Mouse (Mus musculus): ENCODE data around the gene Rasl11b. TPM values are rescaled to one million over a fixed set of nuclear protein-coding genes. Genes with fewer than 3 reads are reported as not detected.

Rasl11b gene
- polyA plus RNA-seq, 1 experiment, result 7.7 TPM

- no peak overlapping the region for H3K4me3 ChIP-seq (ENCODE audit: extremely low read depth, insufficient read depth, insufficient read length)
- no peaks in the 10 kb centered on the region for H3K36me3 ChIP-seq (ENCODE audit: control insufficient read depth, insufficient read depth, low read length)
- 76% methylated on average over 7 of the region's 7 CpGs for WGBS
- TF ChIP-seq CTCF (IDR thresholded peaks at IDR 0.05; ENCODE audit: extremely low read depth, insufficient read depth, insufficient read length, insufficient replicate concordance) (no peak), POLR2A (IDR thresholded peaks at IDR 0.05; ENCODE audit: low read depth, low read length) (no peak)
- no peaks in the 10 kb centered on the region for H3K4me1 ChIP-seq (ENCODE audit: control insufficient read depth, insufficient read depth, insufficient read length)
- H3K27me3 ChIP-seq (ENCODE audit: control insufficient read depth, insufficient read depth, low read length), result no peaks in the 10 kb centered on the region
- no peak overlapping the region for H3K27ac ChIP-seq (ENCODE audit: insufficient read depth, low read length)
- no peak for DNase-seq (ENCODE audit: low read depth in 1 of 2, low spot score in 2 of 2)
Observed at GRCm38 (mm10) chr5:74159906-74160305, 35.2 kb upstream of the Rasl11b start.

- Histone ChIP-seq H3K27me3 (ENCODE audit: control insufficient read depth, insufficient read depth, low read length) (no peaks in the 10 kb centered on the region), H3K36me3 (ENCODE audit: control insufficient read depth, insufficient read depth, low read length) (no peaks in the 10 kb centered on the region), H3K27ac (ENCODE audit: insufficient read depth, low read length) (no peak overlapping the region), H3K4me1 (ENCODE audit: control insufficient read depth, insufficient read depth, insufficient read length) (no peaks in the 10 kb centered on the region), H3K4me3 (ENCODE audit: extremely low read depth, insufficient read depth, insufficient read length) (no peak overlapping the region)
- WGBS, result 63% methylated on average over 4 of the region's 4 CpGs
- TF ChIP-seq CTCF (IDR thresholded peaks at IDR 0.05; ENCODE audit: extremely low read depth, insufficient read depth, insufficient read length, insufficient replicate concordance) (no peak), POLR2A (IDR thresholded peaks at IDR 0.05; ENCODE audit: low read depth, low read length) (no peak)
- DNase-seq (ENCODE audit: low read depth in 1 of 2, low spot score in 2 of 2), result no peak
Observed at GRCm38 (mm10) chr5:74160349-74160748, 34.7 kb upstream of the Rasl11b start.

- WGBS, result 82% methylated on average over 15 of the region's 15 CpGs
- H3K36me3 ChIP-seq (ENCODE audit: control insufficient read depth, insufficient read depth, low read length), result no peaks in the 10 kb centered on the region
- H3K4me3 ChIP-seq (ENCODE audit: extremely low read depth, insufficient read depth, insufficient read length), result no peak overlapping the region
- H3K27me3 ChIP-seq (ENCODE audit: control insufficient read depth, insufficient read depth, low read length), result no peaks in the 10 kb centered on the region
- no peak for DNase-seq (ENCODE audit: low read depth in 1 of 2, low spot score in 2 of 2)
- H3K4me1 ChIP-seq (ENCODE audit: control insufficient read depth, insufficient read depth, insufficient read length), result no peaks in the 10 kb centered on the region
- no peak for TF ChIP-seq CTCF (IDR thresholded peaks at IDR 0.05; ENCODE audit: extremely low read depth, insufficient read depth, insufficient read length, insufficient replicate concordance)
- no peak for TF ChIP-seq POLR2A (IDR thresholded peaks at IDR 0.05; ENCODE audit: low read depth, low read length)
- H3K27ac ChIP-seq (ENCODE audit: insufficient read depth, low read length), result no peak overlapping the region
Observed at GRCm38 (mm10) chr5:74161297-74161926, 33.7 kb upstream of the Rasl11b start.

- no peaks in the 10 kb centered on the region for H3K36me3 ChIP-seq (ENCODE audit: control insufficient read depth, insufficient read depth, low read length)
Observed at GRCm38 (mm10) chr5:74162013-74162412, 33.1 kb upstream of the Rasl11b start.

GRCm38 (mm10) chr5:74163141-74163540 is 31.9 kb upstream of the Rasl11b start:
- WGBS, result 86% methylated on average over 6 of the region's 6 CpGs
- DNase-seq (ENCODE audit: low read depth in 1 of 2, low spot score in 2 of 2), result no peak
- TF ChIP-seq POLR2A (IDR thresholded peaks at IDR 0.05; ENCODE audit: low read depth, low read length), result no peak
- no peak for TF ChIP-seq CTCF (IDR thresholded peaks at IDR 0.05; ENCODE audit: extremely low read depth, insufficient read depth, insufficient read length, insufficient replicate concordance)

More at GRCm38 (mm10) chr5:74162013-74162412, 33.1 kb upstream of the Rasl11b start:
- Histone ChIP-seq H3K4me3 (ENCODE audit: extremely low read depth, insufficient read depth, insufficient read length) (no peak overlapping the region), H3K27me3 (ENCODE audit: control insufficient read depth, insufficient read depth, low read length) (no peaks in the 10 kb centered on the region), H3K4me1 (ENCODE audit: control insufficient read depth, insufficient read depth, insufficient read length) (no peaks in the 10 kb centered on the region; the same call in 1 of the 2 replicates), H3K27ac (ENCODE audit: insufficient read depth, low read length) (no peak overlapping the region)
- DNase-seq (ENCODE audit: low read depth in 1 of 2, low spot score in 2 of 2), result no peak
- TF ChIP-seq POLR2A (IDR thresholded peaks at IDR 0.05; ENCODE audit: low read depth, low read length) (no peak), CTCF (IDR thresholded peaks at IDR 0.05; ENCODE audit: extremely low read depth, insufficient read depth, insufficient read length, insufficient replicate concordance) (no peak)
- WGBS, result 94% methylated on average over 3 of the region's 3 CpGs

GRCm38 (mm10) chr5:74164547-74164946 is 30.5 kb upstream of the Rasl11b start:
- no peaks in the 10 kb centered on the region; the same call in 1 of the 2 replicates for H3K4me1 ChIP-seq (ENCODE audit: control insufficient read depth, insufficient read depth, insufficient read length)
- no peak overlapping the region for H3K27ac ChIP-seq (ENCODE audit: insufficient read depth, low read length)
- WGBS, result 63% methylated on average over 7 of the region's 7 CpGs
- H3K36me3 ChIP-seq (ENCODE audit: control insufficient read depth, insufficient read depth, low read length), result no peaks in the 10 kb centered on the region
- TF ChIP-seq CTCF (IDR thresholded peaks at IDR 0.05; ENCODE audit: extremely low read depth, insufficient read depth, insufficient read length, insufficient replicate concordance), result no peak
- no peak for TF ChIP-seq POLR2A (IDR thresholded peaks at IDR 0.05; ENCODE audit: low read depth, low read length)
- no peak for DNase-seq (ENCODE audit: low read depth in 1 of 2, low spot score in 2 of 2)
- H3K27me3 ChIP-seq (ENCODE audit: control insufficient read depth, insufficient read depth, low read length), result no peaks in the 10 kb centered on the region
- H3K4me3 ChIP-seq (ENCODE audit: extremely low read depth, insufficient read depth, insufficient read length), result no peak overlapping the region

More at GRCm38 (mm10) chr5:74163141-74163540, 31.9 kb upstream of the Rasl11b start:
- H3K4me3 ChIP-seq (ENCODE audit: extremely low read depth, insufficient read depth, insufficient read length), result no peak overlapping the region
- H3K27me3 ChIP-seq (ENCODE audit: control insufficient read depth, insufficient read depth, low read length), result no peaks in the 10 kb centered on the region
- H3K36me3 ChIP-seq (ENCODE audit: control insufficient read depth, insufficient read depth, low read length), result no peaks in the 10 kb centered on the region
- no peak overlapping the region for H3K27ac ChIP-seq (ENCODE audit: insufficient read depth, low read length)
- H3K4me1 ChIP-seq (ENCODE audit: control insufficient read depth, insufficient read depth, insufficient read length), result no peaks in the 10 kb centered on the region; the same call in 1 of the 2 replicates

GRCm38 (mm10) chr5:74166642-74167041 is 28.4 kb upstream of the Rasl11b start:
- no peak overlapping the region for H3K4me3 ChIP-seq (ENCODE audit: extremely low read depth, insufficient read depth, insufficient read length)
- no peak for DNase-seq (ENCODE audit: low read depth in 1 of 2, low spot score in 2 of 2)
- TF ChIP-seq POLR2A (IDR thresholded peaks at IDR 0.05; ENCODE audit: low read depth, low read length) (no peak), CTCF (IDR thresholded peaks at IDR 0.05; ENCODE audit: extremely low read depth, insufficient read depth, insufficient read length, insufficient replicate concordance) (no peak)
- no peaks in the 10 kb centered on the region for H3K27me3 ChIP-seq (ENCODE audit: control insufficient read depth, insufficient read depth, low read length)
- 13% methylated on average over 3 of the region's 3 CpGs for WGBS
- no peaks in the 10 kb centered on the region for H3K36me3 ChIP-seq (ENCODE audit: control insufficient read depth, insufficient read depth, low read length)
- no peak overlapping the region for H3K27ac ChIP-seq (ENCODE audit: insufficient read depth, low read length)
- H3K4me1 ChIP-seq (ENCODE audit: control insufficient read depth, insufficient read depth, insufficient read length), result no peaks in the 10 kb centered on the region; the same call in 1 of the 2 replicates

Measured in spleen, adult 2 months (tissue).